Mouse (Mus musculus): Measurements from ENCODE around the gene Tmed4.

GRCm38 (mm10) chr11:6276466-6276865, 1.8 kb upstream of the Tmed4 start:
- TF ChIP-seq CTCF (IDR thresholded peaks at IDR 0.05; ENCODE audit: low read depth, low read length), result no peak
- no peak for TF ChIP-seq POLR2A (IDR thresholded peaks at IDR 0.05; ENCODE audit: extremely low read depth, insufficient read depth, low read length)
